Mouse (Mus musculus) neural tube, embryonic 12.5 days (tissue): ENCODE data around the gene Mroh7. TPM values are rescaled to one million over a fixed set of nuclear protein-coding genes. Genes with fewer than 3 reads are reported as not detected.
A peak's percentile ranks its signal among the peaks of the same experiment; 100 is the strongest.

Experiments used
- ATAC-seq: fragments of 200-750 bp; cut with Nextera tagmentation; 2 replicates; pipeline ENCODE4 v1.8.0; 2017; ENCODE audit warnings: low read depth, mild to moderate bottlenecking, moderate TSS enrichment, moderate library complexity; ENCODE audit not compliant: low FRiP score
- H3K27ac ChIP-seq: fragments of 300-500 bp; sonication (generic); 2 replicates; pipeline ENCODE4 v1.5.1; 2016
- H3K27me3 ChIP-seq: fragments of 300-500 bp; sonication (generic); replicated peaks from 2 replicates; pipeline ENCODE4 v1.6.1; 2016; ENCODE audit warnings: mild to moderate bottlenecking
- H3K36me3 ChIP-seq: fragments of 300-500 bp; sonication (generic); 2 replicates; pipeline ENCODE4 v1.6.1; 2016; ENCODE audit warnings: mild to moderate bottlenecking
- H3K4me1 ChIP-seq: fragments of 300-500 bp; sonication (generic); 2 replicates; pipeline ENCODE4 v1.6.1; 2016
- H3K4me2 ChIP-seq: fragments of 300-500 bp; sonication (generic); replicated peaks from 2 replicates; pipeline ENCODE4 v1.6.1; 2016; ENCODE audit warnings: mild to moderate bottlenecking
- H3K4me3 ChIP-seq: fragments of 300-500 bp; sonication (generic); 2 replicates; pipeline ENCODE4 v1.5.1; 2016
- H3K9ac ChIP-seq: fragments of 300-500 bp; sonication (generic); 2 replicates; pipeline ENCODE4 v1.6.1; 2016; ENCODE audit warnings: mild to moderate bottlenecking
- H3K9me3 ChIP-seq: fragments of 300-500 bp; sonication (generic); 2 replicates; pipeline ENCODE4 v1.6.1; 2016; ENCODE audit warnings: mild to moderate bottlenecking
- WGBS: fragments of 180-500 bp; shearing (Covaris S2); methylation state at CpG from one replicate; pipeline ENCODE4 v1.1.7; 2016; 5-methylcytosine and 5-hydroxymethylcytosine counted together
- polyA plus RNA-seq: library from polyadenylated mRNA; unstranded; fragments of >200 nt; fragmentation: Nextera tagmentation; extraction: Ambion mirVana; gene quantifications from 2 replicates; pipeline ENCODE4 v1.2.1, GENCODE M21; 2016

Mroh7 gene
- polyA plus RNA-seq, 1 experiment from 2014 or later: 0.27 TPM

DNA sequence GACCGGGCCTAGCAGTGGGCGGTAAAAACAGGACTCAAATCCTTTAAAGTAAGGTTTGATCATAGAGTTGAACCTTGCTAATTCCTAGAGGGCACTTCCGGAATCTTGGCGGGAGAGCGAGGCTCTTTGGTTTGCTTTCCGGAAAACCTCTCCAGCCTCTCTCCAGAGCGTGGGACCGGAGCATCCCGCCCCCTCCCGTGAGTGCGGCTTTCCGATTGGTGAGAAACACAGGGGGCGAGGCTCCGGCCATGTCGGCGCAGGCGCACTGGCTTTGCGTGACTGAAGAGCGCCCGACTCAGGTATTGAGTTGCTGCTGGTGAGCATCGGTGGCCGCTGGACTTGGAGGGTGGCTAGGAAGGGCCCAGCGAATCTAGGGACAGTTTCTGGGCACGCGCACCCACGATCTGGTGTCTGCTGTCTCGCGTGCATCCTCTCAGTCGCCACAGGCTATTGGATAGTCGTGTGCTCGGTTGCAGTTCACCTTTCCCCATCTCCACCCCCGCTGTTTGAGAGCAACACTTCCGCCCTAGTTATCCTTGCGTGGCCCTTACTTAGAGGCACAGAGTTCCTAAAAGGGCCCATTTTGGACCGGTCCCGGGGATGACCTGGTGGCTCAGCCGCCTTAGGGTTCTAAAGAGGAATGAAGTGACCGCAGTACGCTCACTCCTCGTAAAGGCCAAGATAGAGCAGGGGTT is 79.7 kb downstream of the Mroh7 start, which contains the start of gene Pars2:
Gene Pars2 (plus strand): TSS at position 237 of the 695 bp plus-strand sequence.
- 3% methylated on average over 40 of the region's 40 CpGs for WGBS
- peak within 1 kb of the TSS; percentile 55 for H3K4me3 ChIP-seq
- H3K9me3 ChIP-seq: no peaks in the 10 kb centered on the region
- H3K9ac ChIP-seq: peak within 1 kb of the TSS; percentile 67
- no peaks in the 10 kb centered on the region for H3K27me3 ChIP-seq
- peaks cover 7% of the 10 kb centered on the region for H3K4me1 ChIP-seq
- ATAC-seq: peak; percentile 93
- H3K4me2 ChIP-seq: peak within 1 kb of the TSS; percentile 87
- H3K27ac ChIP-seq: no peak within 1 kb of the TSS
- H3K36me3 ChIP-seq: peaks cover 22% of the 10 kb centered on the region

DNA sequence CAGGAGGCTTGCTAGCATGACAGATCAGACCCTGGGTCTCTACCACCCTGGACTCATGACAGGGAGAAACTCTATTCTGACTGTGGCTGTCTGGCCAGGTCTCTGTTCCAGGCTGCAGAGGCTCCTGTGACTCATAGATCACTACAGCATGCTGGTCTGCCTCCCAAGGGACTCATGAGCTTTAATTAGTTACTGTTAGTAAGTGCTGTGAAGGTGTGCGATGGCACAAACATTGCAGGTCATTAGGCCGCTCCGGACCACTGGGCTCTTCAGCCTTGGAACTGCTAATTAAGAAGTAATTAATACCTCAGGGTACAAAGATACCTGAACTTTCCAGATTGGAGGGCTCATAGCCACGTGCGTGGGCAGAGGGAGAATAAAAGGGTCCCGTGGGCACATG is 83.6 kb downstream of the Mroh7 start:
- no peak overlapping the region for H3K27ac ChIP-seq
- peaks cover 14% of the 10 kb centered on the region for H3K4me1 ChIP-seq
- no peak overlapping the region for H3K9ac ChIP-seq
- WGBS: 78% methylated on average over 6 of the region's 6 CpGs
- no peaks in the 10 kb centered on the region for H3K27me3 ChIP-seq
- no peak for ATAC-seq
- no peaks in the 10 kb centered on the region for H3K9me3 ChIP-seq
- no peak overlapping the region for H3K4me2 ChIP-seq
- H3K36me3 ChIP-seq: no peaks in the 10 kb centered on the region
- H3K4me3 ChIP-seq: no peak overlapping the region

DNA sequence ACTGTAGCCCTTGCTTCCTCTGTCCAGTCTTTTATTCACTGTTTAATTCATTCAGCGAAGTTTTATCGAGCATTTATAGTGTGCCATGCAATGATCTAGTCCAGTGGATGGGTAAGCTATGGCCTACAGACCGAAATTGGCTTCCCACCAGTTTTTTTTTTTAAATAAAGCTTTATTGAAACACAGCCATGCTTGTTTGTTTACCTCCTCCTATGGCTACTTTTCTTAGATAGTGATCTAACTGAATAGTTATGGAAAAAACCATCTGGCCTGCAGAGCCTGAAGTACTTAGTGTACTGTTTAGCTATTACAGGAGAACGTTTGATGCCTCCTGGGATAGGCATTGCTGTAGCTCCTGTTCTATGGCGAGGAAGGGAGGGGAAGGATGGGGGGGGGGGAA is 84.9 kb downstream of the Mroh7 start:
- Histone ChIP-seq H3K4me3 (no peak overlapping the region), H3K4me2 (no peak overlapping the region), H3K9me3 (no peaks in the 10 kb centered on the region), H3K4me1 (peaks cover 7% of the 10 kb centered on the region), H3K27me3 (no peaks in the 10 kb centered on the region), H3K36me3 (no peaks in the 10 kb centered on the region), H3K9ac (no peak overlapping the region), H3K27ac (no peak overlapping the region)
- no peak for ATAC-seq
- WGBS: 73% methylated on average over 5 of the region's 5 CpGs

DNA sequence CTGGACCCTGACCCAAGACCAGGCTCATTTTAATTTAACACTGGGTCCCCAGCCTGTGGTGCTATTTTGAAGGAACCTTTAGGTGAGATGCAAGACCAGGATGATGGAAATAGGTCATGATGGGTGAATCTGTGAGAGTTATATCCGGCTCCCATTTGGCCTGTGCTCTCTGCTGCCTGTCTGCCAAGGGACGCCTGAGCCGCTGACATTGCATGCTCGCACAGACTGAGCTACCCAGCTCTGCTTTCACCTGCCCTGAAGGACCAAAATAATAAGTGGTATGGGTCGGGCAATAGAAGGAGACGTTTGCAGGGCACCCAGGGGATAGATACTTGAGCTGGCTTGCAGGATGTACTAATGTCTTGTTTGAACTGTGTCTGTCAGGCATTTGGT is 86.5 kb downstream of the Mroh7 start:
- Histone ChIP-seq H3K36me3 (no peaks in the 10 kb centered on the region), H3K4me2 (no peak overlapping the region), H3K27me3 (no peaks in the 10 kb centered on the region), H3K4me1 (peaks cover 7% of the 10 kb centered on the region), H3K9ac (no peak overlapping the region), H3K9me3 (no peaks in the 10 kb centered on the region), H3K27ac (no peak overlapping the region), H3K4me3 (no peak overlapping the region)
- no peak for ATAC-seq
- WGBS: 78% methylated on average over 6 of the region's 6 CpGs

DNA sequence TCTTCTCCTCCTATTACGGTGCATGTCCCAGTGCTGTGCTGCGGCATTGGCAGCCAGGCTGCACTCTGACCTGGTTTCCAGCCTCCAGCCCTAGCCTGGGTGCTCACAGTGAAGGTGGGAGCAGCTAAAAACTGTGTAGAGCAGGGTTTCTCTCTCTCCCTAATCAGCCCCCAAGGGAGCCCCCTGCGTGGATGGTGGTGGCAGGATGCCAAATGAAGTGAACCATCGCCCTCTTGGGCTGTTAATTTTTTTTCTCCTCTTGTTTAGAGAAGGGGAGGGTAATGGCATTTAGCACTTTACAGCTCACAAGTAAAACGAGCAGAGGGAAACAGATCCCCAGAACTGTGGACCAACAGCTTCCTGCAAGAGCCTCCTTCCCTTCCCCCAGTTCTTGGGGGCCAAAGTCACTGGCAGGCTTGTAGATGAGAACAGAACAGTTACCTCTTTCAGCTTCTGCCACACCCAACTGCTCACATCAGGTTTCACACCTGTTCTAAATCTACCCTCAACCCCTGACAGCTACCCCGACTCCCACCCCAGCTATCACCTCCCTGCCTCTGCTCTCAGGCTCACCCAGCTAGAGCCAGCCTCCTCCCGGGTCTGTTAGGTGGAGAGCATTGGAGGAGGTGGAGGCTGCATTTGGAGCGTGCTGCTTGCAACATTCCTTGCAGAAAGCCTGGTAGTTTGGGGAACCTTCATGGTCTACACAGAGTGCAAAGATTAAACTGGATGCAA is 87.1 kb downstream of the Mroh7 start:
- Histone ChIP-seq H3K9me3 (no peaks in the 10 kb centered on the region), H3K9ac (no peak overlapping the region; the same call in 1 of the 2 replicates), H3K27me3 (no peaks in the 10 kb centered on the region), H3K4me2 (no peak overlapping the region), H3K36me3 (no peaks in the 10 kb centered on the region), H3K4me3 (no peak overlapping the region), H3K27ac (no peak overlapping the region), H3K4me1 (peaks cover 7% of the 10 kb centered on the region)
- WGBS: 30% methylated on average over 8 of the region's 8 CpGs
- no peak for ATAC-seq

DNA sequence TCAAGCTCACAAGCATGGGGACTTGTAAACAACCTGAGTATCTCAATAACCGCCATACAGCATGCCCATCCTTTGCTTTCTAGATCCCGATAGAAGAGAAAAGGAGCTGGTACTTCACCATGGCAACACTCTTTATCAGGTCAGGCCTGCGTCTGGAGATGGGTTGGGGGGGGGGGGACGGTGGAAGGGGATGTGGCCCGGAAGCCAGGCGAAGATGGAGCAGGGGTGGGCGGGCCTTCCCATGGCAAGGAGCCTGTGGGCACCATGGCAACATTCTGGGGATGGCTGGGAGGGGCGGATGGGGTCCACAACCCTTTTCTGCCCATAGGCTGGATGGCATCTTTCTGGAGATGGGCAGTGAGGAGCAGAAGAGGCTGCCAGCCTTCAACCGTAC is 96.6 kb downstream of the Mroh7 start:
- ATAC-seq: no peak

DNA sequence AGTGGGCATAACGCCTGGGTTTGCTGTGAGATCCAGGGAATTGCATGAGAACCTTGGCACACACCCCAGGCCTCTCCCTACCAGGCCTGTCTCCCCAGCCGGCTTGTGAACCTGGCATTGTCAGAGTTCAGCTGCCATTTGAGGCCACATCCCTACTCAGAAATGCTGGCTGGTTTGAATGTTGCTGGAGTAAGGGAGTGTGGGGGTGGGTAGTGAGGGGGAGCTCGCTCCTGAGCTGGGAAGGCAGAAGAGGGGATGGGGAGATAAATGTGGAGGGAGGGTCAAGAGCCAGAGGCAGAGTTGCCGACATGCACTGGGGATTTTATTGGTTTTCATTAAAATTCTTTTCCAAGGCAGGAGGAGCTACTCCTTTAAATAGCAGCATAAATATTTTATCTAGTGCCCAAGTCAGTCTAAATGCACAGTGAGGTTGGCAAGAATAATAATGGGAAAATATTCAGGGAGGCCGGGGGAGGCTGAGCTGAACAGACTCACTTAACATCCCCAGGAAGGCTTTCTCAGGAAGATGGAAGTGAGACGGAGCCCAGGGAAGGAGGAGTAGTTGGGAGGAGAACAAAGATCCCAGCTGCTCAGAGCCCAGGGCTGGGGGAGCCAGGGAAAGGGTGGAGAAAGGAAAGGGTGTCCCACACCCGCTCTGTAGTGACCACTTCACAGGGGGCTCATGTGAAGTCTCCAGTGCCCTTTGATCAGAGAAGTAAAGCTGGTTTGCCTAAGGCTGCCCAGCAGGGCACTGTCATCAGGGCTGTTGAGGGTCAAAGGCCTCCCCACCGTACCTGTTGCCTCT is 97.2 kb downstream of the Mroh7 start:
- H3K4me3 ChIP-seq: no peak overlapping the region
- no peaks in the 10 kb centered on the region for H3K9me3 ChIP-seq
- 24% methylated on average over 8 of the region's 8 CpGs for WGBS
- 0 out of 2 replicates have a peak, but pooled peaks have one; percentile 35 for ATAC-seq
- H3K9ac ChIP-seq: no peak overlapping the region
- no peaks in the 10 kb centered on the region for H3K36me3 ChIP-seq
- H3K27ac ChIP-seq: peak overlapping the region; percentile 50
- H3K27me3 ChIP-seq: no peaks in the 10 kb centered on the region
- peaks cover 26% of the 10 kb centered on the region for H3K4me1 ChIP-seq
- H3K4me2 ChIP-seq: peak overlapping the region; percentile 20; the same call in 1 of the 2 replicates

More for the DNA sequence above, 96.6 kb downstream of the Mroh7 start:
- no peaks in the 10 kb centered on the region for H3K36me3 ChIP-seq
- peak overlapping the region; percentile 50 for H3K27ac ChIP-seq
- peaks cover 26% of the 10 kb centered on the region for H3K4me1 ChIP-seq
- no peak overlapping the region for H3K4me3 ChIP-seq
- H3K4me2 ChIP-seq: peak overlapping the region; percentile 20; the same call in 1 of the 2 replicates
- H3K27me3 ChIP-seq: no peaks in the 10 kb centered on the region
- 42% methylated on average over 9 of the region's 9 CpGs for WGBS
- H3K9ac ChIP-seq: no peak overlapping the region
- H3K9me3 ChIP-seq: no peaks in the 10 kb centered on the region

DNA sequence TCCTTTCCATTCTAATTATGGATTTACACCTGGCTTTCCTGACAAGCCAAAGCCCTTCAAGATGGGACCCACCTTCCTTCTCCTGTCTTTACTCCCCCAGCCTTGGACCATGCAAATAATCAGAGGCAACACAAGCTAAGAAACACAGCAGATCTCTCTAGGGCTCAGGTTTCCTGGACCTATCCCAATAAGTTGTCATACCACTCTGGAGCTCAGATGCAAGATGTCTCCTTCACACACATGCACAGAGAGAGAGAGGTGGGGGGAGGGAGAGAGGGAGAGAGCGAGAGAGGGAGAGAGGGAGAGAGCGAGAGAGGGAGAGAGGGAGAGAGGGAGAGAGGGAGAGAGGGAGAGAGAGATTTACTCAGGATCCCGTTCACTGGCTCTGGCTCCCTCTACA is 98.4 kb downstream of the Mroh7 start:
- Histone ChIP-seq H3K36me3 (no peaks in the 10 kb centered on the region), H3K27me3 (no peaks in the 10 kb centered on the region), H3K9me3 (no peaks in the 10 kb centered on the region), H3K27ac (no peak overlapping the region), H3K4me2 (no peak overlapping the region), H3K9ac (no peak overlapping the region), H3K4me1 (peaks cover 26% of the 10 kb centered on the region), H3K4me3 (no peak overlapping the region)
- 62% methylated on average over 1 of the region's 3 CpGs for WGBS
- no peak for ATAC-seq

Other genes with a start within 250 kb of the Mroh7 start
- gene Bsnd, start 238.6 kb downstream of the Mroh7 start, polyA plus RNA-seq: not detected in 2 replicates
- gene Dhcr24, start 169.9 kb downstream of the Mroh7 start, polyA plus RNA-seq: 5.3 and 6.2 TPM in 2 replicates
- 0.23 TPM in 2 replicates for gene Lexm, start 113.7 kb downstream of the Mroh7 start, polyA plus RNA-seq
- 1.1 and 1.8 TPM in 2 replicates for gene Ttc22, start 108.5 kb downstream of the Mroh7 start, polyA plus RNA-seq
- gene Pars2, start 79.9 kb downstream of the Mroh7 start, polyA plus RNA-seq: 10.1 and 11.8 TPM in 2 replicates
- gene Ttc4, start 52.0 kb downstream of the Mroh7 start, polyA plus RNA-seq: 98.2 and 106 TPM in 2 replicates
- not detected in 2 replicates for gene Fam151a, start 3.0 kb upstream of the Mroh7 start, polyA plus RNA-seq
- 1.5 TPM in 2 replicates for gene Acot11, start 74.1 kb upstream of the Mroh7 start, polyA plus RNA-seq
- 308 and 332 TPM in 2 replicates for gene Ssbp3, start 179.8 kb upstream of the Mroh7 start, polyA plus RNA-seq